Mouse (Mus musculus) erythroblast, embryonic 14.5 days (primary cell): ENCODE data around the gene Fam129c. TPM values are rescaled to one million over a fixed set of nuclear protein-coding genes. Genes with fewer than 3 reads are reported as not detected.

ENCODE experiments used
- H3K27me3 ChIP-seq: 2 replicates; pipeline ENCODE4 v1.6.1; 2012; ENCODE audit warnings: inconsistent platforms; ENCODE audit not compliant: control insufficient read depth
- H3K36me3 ChIP-seq: 2 replicates; pipeline ENCODE4 v1.6.1; 2012; ENCODE audit warnings: mild to moderate bottlenecking, inconsistent platforms; ENCODE audit not compliant: control insufficient read depth
- H3K4me1 ChIP-seq: 2 replicates; pipeline ENCODE4 v1.6.1; 2012; ENCODE audit warnings: inconsistent platforms; ENCODE audit not compliant: control insufficient read depth
- H3K4me3 ChIP-seq: replicated peaks from 2 replicates; pipeline ENCODE3; 2012; ENCODE audit warnings: moderate library complexity, mild to moderate bottlenecking, inconsistent platforms
- H3K9me3 ChIP-seq: 2 replicates; pipeline ENCODE4 v1.6.1; 2012; ENCODE audit warnings: low read length, inconsistent platforms, mixed read lengths; ENCODE audit not compliant: control insufficient read depth
- GATA1 ChIP-seq: IDR thresholded peaks from 2 replicates; pipeline ENCODE4 v1.6.1; 2012; ENCODE audit warnings: low read length, inconsistent platforms, mixed read lengths
- TAL1 ChIP-seq: IDR thresholded peaks from 3 replicates; pipeline ENCODE4 v1.6.1; 2012; ENCODE audit warnings: low read length, inconsistent platforms, mixed read lengths
- polyA plus RNA-seq: library from polyadenylated mRNA; stranded (reverse); fragments of >175 nt; gene quantifications from 2 replicates; pipeline ENCODE4 v1.2.3, GENCODE M21; 2012

Gene Fam129c
- polyA plus RNA-seq, 1 experiment: 0.13 TPM

DNA sequence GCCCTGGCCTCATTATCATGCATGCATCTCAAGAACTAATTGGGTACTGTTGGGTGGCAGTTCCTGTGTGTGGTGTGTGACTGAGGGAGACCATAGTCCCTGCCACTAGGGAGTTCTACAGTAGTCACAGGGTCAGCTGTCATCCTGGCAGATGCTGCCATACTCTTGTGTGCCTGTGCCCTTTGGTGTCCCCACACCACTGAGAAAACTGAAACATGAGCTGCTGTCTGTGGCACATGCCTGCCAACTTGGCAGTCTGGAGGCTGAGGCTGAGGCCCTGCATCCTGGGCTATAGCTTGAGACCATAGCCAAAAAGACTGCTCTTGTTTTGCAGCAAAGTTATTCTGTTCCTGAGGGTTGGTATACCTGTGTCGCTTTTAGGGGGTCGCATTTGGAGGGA is 22.3 kb downstream of the Fam129c start:
- H3K9me3 ChIP-seq: peaks cover 28% of the 10 kb centered on the region
- H3K27me3 ChIP-seq: no peaks in the 10 kb centered on the region
- peaks cover 91% of the 10 kb centered on the region for H3K36me3 ChIP-seq
- no peaks in the 10 kb centered on the region for H3K4me1 ChIP-seq
- TF ChIP-seq TAL1 (no peak), GATA1 (no peak)
- H3K4me3 ChIP-seq: no peak overlapping the region

- Histone ChIP-seq H3K36me3 (peaks cover 60% of the 10 kb centered on the region), H3K27me3 (peaks cover 20% of the 10 kb centered on the region), H3K4me1 (peaks cover 20% of the 10 kb centered on the region), H3K4me3 (no peak overlapping the region), H3K9me3 (peaks cover 36% of the 10 kb centered on the region)
- TF ChIP-seq GATA1 (no peak), TAL1 (no peak)
These were observed 27.6 kb downstream of the Fam129c start for GRCm38 (mm10) chr8:71625088-71625487.

DNA sequence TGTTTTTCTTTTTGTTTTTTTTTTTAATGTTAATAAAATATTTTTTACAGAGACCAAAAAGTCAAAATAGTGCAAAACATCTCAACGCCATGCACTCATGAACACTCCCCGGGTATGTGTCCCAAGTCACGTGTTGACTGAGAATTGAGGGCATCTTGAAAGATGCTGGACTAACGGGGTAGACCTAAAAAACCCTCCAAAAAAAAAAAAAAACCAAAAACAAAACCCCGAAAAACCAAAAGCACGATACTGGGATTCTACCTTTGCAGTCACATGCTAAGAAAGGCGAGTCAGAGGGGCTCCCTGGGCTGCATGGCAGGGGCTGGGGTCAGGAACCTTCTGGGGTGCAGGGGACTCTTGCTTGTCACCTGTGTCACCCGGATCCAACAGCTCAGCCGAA is 29.3 kb downstream of the Fam129c start:
- Histone ChIP-seq H3K4me1 (peaks cover 22% of the 10 kb centered on the region), H3K27me3 (peaks cover 35% of the 10 kb centered on the region), H3K9me3 (peaks cover 28% of the 10 kb centered on the region), H3K36me3 (peaks cover 44% of the 10 kb centered on the region), H3K4me3 (no peak overlapping the region)
- TF ChIP-seq TAL1 (no peak), GATA1 (no peak)

DNA sequence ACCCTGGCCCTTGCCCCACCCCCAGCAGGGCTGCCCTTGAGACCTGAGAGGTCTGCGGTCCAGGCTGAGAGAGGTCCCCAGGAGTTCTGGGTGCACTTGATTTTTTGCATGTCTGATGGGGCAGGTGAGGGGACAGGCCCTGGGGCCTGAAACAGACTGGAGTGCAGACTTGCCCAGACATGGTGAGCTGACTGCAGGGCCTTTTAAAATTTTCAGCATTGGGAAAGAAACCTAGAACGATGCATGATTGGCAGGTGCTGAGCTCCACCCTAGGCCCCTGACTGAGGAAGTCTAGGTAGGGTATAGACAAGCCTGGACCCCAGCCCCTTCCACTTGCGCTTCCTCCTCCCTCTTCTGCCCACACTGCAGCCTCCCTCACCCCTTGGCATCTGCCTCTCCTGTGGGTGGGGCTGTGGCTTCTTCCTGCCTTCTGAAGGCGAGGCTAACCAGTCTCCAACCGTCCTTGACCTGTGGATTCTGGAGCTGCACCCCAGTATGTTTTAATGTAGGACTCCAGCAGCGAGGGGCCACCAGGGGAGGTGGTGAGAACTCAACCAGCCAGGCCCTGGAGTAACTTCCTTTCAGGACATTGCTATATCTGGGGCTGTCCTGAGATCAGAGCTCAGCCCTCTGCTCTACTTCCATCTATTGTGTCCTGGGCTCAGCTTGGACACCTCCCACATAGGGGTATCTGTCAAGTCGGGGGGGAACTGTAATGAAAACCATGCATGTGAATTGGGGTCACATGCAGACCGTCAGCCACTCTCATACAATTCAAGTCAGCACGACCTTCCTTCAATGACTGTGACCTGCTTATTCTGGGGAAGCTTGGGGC is 30.0 kb downstream of the Fam129c start:
- H3K27me3 ChIP-seq: peaks cover 39% of the 10 kb centered on the region
- no peak for TF ChIP-seq TAL1
- TF ChIP-seq GATA1: no peak
- no peak overlapping the region for H3K4me3 ChIP-seq
- H3K9me3 ChIP-seq: peaks cover 21% of the 10 kb centered on the region
- peaks cover 36% of the 10 kb centered on the region for H3K36me3 ChIP-seq
- H3K4me1 ChIP-seq: peaks cover 26% of the 10 kb centered on the region

- Histone ChIP-seq H3K36me3 (peaks cover 26% of the 10 kb centered on the region), H3K4me1 (peaks cover 34% of the 10 kb centered on the region)
These were observed 31.1 kb downstream of the Fam129c start for GRCm38 (mm10) chr8:71628396-71629095.

GRCm38 (mm10) chr8:71629096-71629697 is 31.7 kb downstream of the Fam129c start:
- Histone ChIP-seq H3K27me3 (peaks cover 56% of the 10 kb centered on the region), H3K9me3 (peaks cover 8% of the 10 kb centered on the region), H3K36me3 (peaks cover 19% of the 10 kb centered on the region), H3K4me3 (peak overlapping the region; percentile 62), H3K4me1 (peaks cover 41% of the 10 kb centered on the region)
- no peak for TF ChIP-seq TAL1
- TF ChIP-seq GATA1: no peak

More at GRCm38 (mm10) chr8:71628396-71629095, 31.1 kb downstream of the Fam129c start:
- H3K27me3 ChIP-seq: peaks cover 49% of the 10 kb centered on the region
- peaks cover 10% of the 10 kb centered on the region for H3K9me3 ChIP-seq
- TF ChIP-seq TAL1 (no peak), GATA1 (no peak)
- H3K4me3 ChIP-seq: peak overlapping the region; percentile 62

DNA sequence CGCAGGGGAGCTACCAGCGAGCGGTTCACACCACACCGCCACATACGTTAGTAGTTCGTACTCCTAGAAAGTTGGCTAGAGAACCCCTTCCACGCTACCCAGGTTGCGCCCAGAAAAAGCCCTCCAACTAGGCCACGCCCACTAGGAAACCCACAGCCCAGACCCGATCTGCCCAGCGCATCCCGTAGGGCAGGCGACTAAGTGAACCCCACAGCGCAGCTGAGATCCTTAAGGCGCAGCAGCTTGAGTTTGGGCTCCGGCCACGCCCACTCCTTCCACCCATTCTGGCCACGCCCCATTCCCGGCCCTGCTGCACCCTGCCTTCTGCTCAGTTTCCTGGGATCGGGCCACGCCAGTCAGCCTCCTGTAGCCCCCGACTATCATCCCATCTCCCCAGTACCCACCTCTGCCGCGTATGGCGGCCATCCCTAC is 32.3 kb downstream of the Fam129c start:
- Histone ChIP-seq H3K9me3 (peaks cover 8% of the 10 kb centered on the region), H3K36me3 (peaks cover 13% of the 10 kb centered on the region), H3K4me1 (peaks cover 44% of the 10 kb centered on the region), H3K4me3 (peak overlapping the region; percentile 62), H3K27me3 (peaks cover 62% of the 10 kb centered on the region)
- TF ChIP-seq GATA1 (no peak), TAL1 (no peak)

GRCm38 (mm10) chr8:71630761-71631160 is 33.3 kb downstream of the Fam129c start:
- peaks cover 44% of the 10 kb centered on the region for H3K4me1 ChIP-seq
- peaks cover 5% of the 10 kb centered on the region for H3K36me3 ChIP-seq
- no peak overlapping the region for H3K4me3 ChIP-seq
- H3K27me3 ChIP-seq: peaks cover 72% of the 10 kb centered on the region
- TF ChIP-seq TAL1: no peak
- TF ChIP-seq GATA1: no peak
- peaks cover 8% of the 10 kb centered on the region for H3K9me3 ChIP-seq

- H3K27me3 ChIP-seq: peaks cover 80% of the 10 kb centered on the region
- TF ChIP-seq TAL1 (no peak), GATA1 (no peak)
- H3K4me3 ChIP-seq: no peak overlapping the region
- H3K4me1 ChIP-seq: peaks cover 44% of the 10 kb centered on the region
- no peaks in the 10 kb centered on the region for H3K36me3 ChIP-seq
- peaks cover 8% of the 10 kb centered on the region for H3K9me3 ChIP-seq
These were observed 34.4 kb downstream of the Fam129c start for GRCm38 (mm10) chr8:71631897-71632296.
